Mouse (Mus musculus): ENCODE data around the gene 6430548M08Rik. TPM values are rescaled to one million over a fixed set of nuclear protein-coding genes. Genes with fewer than 3 reads are reported as not detected.

6430548M08Rik gene
- total RNA-seq, 1 experiment = 0.54 TPM

DNA sequence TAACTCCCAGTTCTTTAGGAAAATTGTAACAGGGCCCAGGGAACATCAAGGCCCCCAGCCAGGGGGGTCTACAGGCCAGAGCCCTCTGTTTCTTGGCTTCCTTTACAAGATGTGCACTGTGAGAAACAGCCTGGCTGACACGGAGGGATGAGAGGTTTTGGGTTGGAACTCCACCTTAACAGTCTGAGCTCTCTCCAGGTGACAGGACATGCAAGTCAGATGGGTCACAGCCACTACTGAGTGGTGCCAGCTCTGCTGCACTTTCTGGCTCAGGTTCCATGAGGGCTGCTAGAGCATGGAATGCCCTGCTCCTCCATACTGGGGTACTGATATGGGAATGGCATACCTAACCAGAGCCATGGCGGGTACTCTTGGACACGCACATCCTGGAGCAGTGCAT is 22.9 kb upstream of the 6430548M08Rik start:
- H3K9ac ChIP-seq (ENCODE audit: insufficient read depth, low read depth, low read length, poor library complexity, severe bottlenecking) = no peak overlapping the region
- no peak overlapping the region for H3K4me3 ChIP-seq (ENCODE audit: insufficient read depth in 1 of 2, low read depth in 1 of 2, low read length in 2 of 2, poor library complexity in 1 of 2, severe bottlenecking in 1 of 2)
- no peak for DNase-seq (ENCODE audit: low read depth, low spot score)
- no peaks in the 10 kb centered on the region for H3K4me1 ChIP-seq (ENCODE audit: control insufficient read depth in 2 of 2, insufficient read depth in 2 of 2, low read length in 2 of 2, poor library complexity in 1 of 2)
- TF ChIP-seq MAFK (IDR thresholded peaks at IDR 0.05; ENCODE audit: insufficient read depth, low read depth, low read length) = no peak
- in situ Hi-C loops (cut with MboI; ENCODE audit: low sequenced_read_pairs in 2 of 2, unreplicated experiment in 2 of 2) = no loop called here
- H3K9me3 ChIP-seq (ENCODE audit: control insufficient read depth, insufficient read depth, low read depth, low read length) = no peaks in the 10 kb centered on the region
- peaks cover 20% of the 10 kb centered on the region for H3K36me3 ChIP-seq (ENCODE audit: control insufficient read depth, insufficient read depth, low read length, poor library complexity, severe bottlenecking)
- H3K27ac ChIP-seq (ENCODE audit: insufficient read depth, low read depth, low read length, poor library complexity, severe bottlenecking) = no peak overlapping the region

- no peaks in the 10 kb centered on the region for H3K4me1 ChIP-seq (ENCODE audit: control insufficient read depth in 2 of 2, insufficient read depth in 2 of 2, low read length in 2 of 2, poor library complexity in 1 of 2)
- H3K36me3 ChIP-seq (ENCODE audit: control insufficient read depth, insufficient read depth, low read length, poor library complexity, severe bottlenecking) = peaks cover 6% of the 10 kb centered on the region; the same call in 1 of the 2 replicates
- TF ChIP-seq CHD2 (IDR thresholded peaks at IDR 0.05; ENCODE audit: low read depth, low read length) (no peak), HCFC1 (IDR thresholded peaks at IDR 0.05; ENCODE audit: borderline replicate concordance, insufficient read depth, low read length) (no peak), MAFK (IDR thresholded peaks at IDR 0.05; ENCODE audit: insufficient read depth, low read depth, low read length) (no peak), ZC3H11A (IDR thresholded peaks at IDR 0.05; ENCODE audit: borderline replicate concordance, low read depth, low read length) (no peak), ZNF384 (IDR thresholded peaks at IDR 0.05; ENCODE audit: low read depth, low read length) (no peak)
Measured at GRCm38 (mm10) chr8:120093103-120093502, 20.8 kb upstream of the 6430548M08Rik start.

DNA sequence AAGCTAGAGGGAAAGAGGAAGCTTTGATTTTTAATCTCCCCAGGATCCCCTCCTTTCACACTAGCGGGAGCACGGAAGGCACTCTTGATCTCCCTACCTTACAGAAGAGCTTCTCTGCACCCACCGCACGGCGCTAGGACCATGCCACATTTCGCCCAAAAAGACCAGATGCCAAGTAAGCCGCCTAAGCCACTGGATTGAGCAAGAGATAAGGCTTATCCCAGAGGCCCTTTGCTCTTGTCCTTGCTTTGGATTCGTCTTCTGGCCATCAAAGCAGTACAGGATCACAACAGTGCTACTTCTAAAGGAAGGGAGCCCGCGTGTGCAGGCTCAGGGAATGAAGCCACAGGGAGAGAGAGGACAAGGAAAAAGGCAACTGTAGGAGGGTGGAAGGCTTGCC is 19.2 kb upstream of the 6430548M08Rik start:
- no peaks in the 10 kb centered on the region for H3K4me1 ChIP-seq (ENCODE audit: control insufficient read depth in 2 of 2, insufficient read depth in 2 of 2, low read length in 2 of 2, poor library complexity in 1 of 2)
- H3K4me3 ChIP-seq (ENCODE audit: insufficient read depth in 1 of 2, low read depth in 1 of 2, low read length in 2 of 2, poor library complexity in 1 of 2, severe bottlenecking in 1 of 2) = no peak overlapping the region
- DNase-seq (ENCODE audit: low read depth, low spot score) = no peak
- in situ Hi-C loops (cut with MboI; ENCODE audit: low sequenced_read_pairs in 2 of 2, unreplicated experiment in 2 of 2) = no loop called here
- peaks cover 6% of the 10 kb centered on the region; the same call in 1 of the 2 replicates for H3K36me3 ChIP-seq (ENCODE audit: control insufficient read depth, insufficient read depth, low read length, poor library complexity, severe bottlenecking)
- H3K27ac ChIP-seq (ENCODE audit: insufficient read depth, low read depth, low read length, poor library complexity, severe bottlenecking) = no peak overlapping the region
- no peaks in the 10 kb centered on the region for H3K9me3 ChIP-seq (ENCODE audit: control insufficient read depth, insufficient read depth, low read depth, low read length)
- TF ChIP-seq MAFK (IDR thresholded peaks at IDR 0.05; ENCODE audit: insufficient read depth, low read depth, low read length) (no peak), ZC3H11A (IDR thresholded peaks at IDR 0.05; ENCODE audit: borderline replicate concordance, low read depth, low read length) (no peak), HCFC1 (IDR thresholded peaks at IDR 0.05; ENCODE audit: borderline replicate concordance, insufficient read depth, low read length) (no peak), ZNF384 (IDR thresholded peaks at IDR 0.05; ENCODE audit: low read depth, low read length) (no peak)
- no peak overlapping the region for H3K9ac ChIP-seq (ENCODE audit: insufficient read depth, low read depth, low read length, poor library complexity, severe bottlenecking)

More at GRCm38 (mm10) chr8:120093103-120093502, 20.8 kb upstream of the 6430548M08Rik start:
- no peaks in the 10 kb centered on the region for H3K9me3 ChIP-seq (ENCODE audit: control insufficient read depth, insufficient read depth, low read depth, low read length)
- no peak overlapping the region for H3K27ac ChIP-seq (ENCODE audit: insufficient read depth, low read depth, low read length, poor library complexity, severe bottlenecking)
- no peak overlapping the region for H3K4me3 ChIP-seq (ENCODE audit: insufficient read depth in 1 of 2, low read depth in 1 of 2, low read length in 2 of 2, poor library complexity in 1 of 2, severe bottlenecking in 1 of 2)
- no peak for DNase-seq (ENCODE audit: low read depth, low spot score)
- no peak overlapping the region for H3K9ac ChIP-seq (ENCODE audit: insufficient read depth, low read depth, low read length, poor library complexity, severe bottlenecking)
- in situ Hi-C loops (cut with MboI; ENCODE audit: low sequenced_read_pairs in 2 of 2, unreplicated experiment in 2 of 2) = no loop called here

- Histone ChIP-seq H3K36me3 (ENCODE audit: control insufficient read depth, insufficient read depth, low read length, poor library complexity, severe bottlenecking) (peaks cover 6% of the 10 kb centered on the region; the same call in 1 of the 2 replicates), H3K9ac (ENCODE audit: insufficient read depth, low read depth, low read length, poor library complexity, severe bottlenecking) (no peak overlapping the region), H3K4me1 (ENCODE audit: control insufficient read depth in 2 of 2, insufficient read depth in 2 of 2, low read length in 2 of 2, poor library complexity in 1 of 2) (no peaks in the 10 kb centered on the region; a peak in 1 of 4 replicates), H3K4me3 (ENCODE audit: insufficient read depth in 1 of 2, low read depth in 1 of 2, low read length in 2 of 2, poor library complexity in 1 of 2, severe bottlenecking in 1 of 2) (no peak overlapping the region), H3K27ac (ENCODE audit: insufficient read depth, low read depth, low read length, poor library complexity, severe bottlenecking) (no peak overlapping the region), H3K9me3 (ENCODE audit: control insufficient read depth, insufficient read depth, low read depth, low read length) (no peaks in the 10 kb centered on the region)
- in situ Hi-C loops (cut with MboI; ENCODE audit: low sequenced_read_pairs in 2 of 2, unreplicated experiment in 2 of 2) = no loop called here
- no peak for DNase-seq (ENCODE audit: low read depth, low spot score)
- TF ChIP-seq HCFC1 (IDR thresholded peaks at IDR 0.05; ENCODE audit: borderline replicate concordance, insufficient read depth, low read length) (no peak), ZC3H11A (IDR thresholded peaks at IDR 0.05; ENCODE audit: borderline replicate concordance, low read depth, low read length) (no peak), CHD2 (IDR thresholded peaks at IDR 0.05; ENCODE audit: low read depth, low read length) (no peak), ZNF384 (IDR thresholded peaks at IDR 0.05; ENCODE audit: low read depth, low read length) (no peak), MAFK (IDR thresholded peaks at IDR 0.05; ENCODE audit: insufficient read depth, low read depth, low read length) (no peak)
Measured at GRCm38 (mm10) chr8:120096486-120096885, 17.5 kb upstream of the 6430548M08Rik start.

- no peak for TF ChIP-seq HCFC1 (IDR thresholded peaks at IDR 0.05; ENCODE audit: borderline replicate concordance, insufficient read depth, low read length)
- no peak for DNase-seq (ENCODE audit: low read depth, low spot score)
- Histone ChIP-seq H3K9me3 (ENCODE audit: control insufficient read depth, insufficient read depth, low read depth, low read length) (no peaks in the 10 kb centered on the region), H3K27ac (ENCODE audit: insufficient read depth, low read depth, low read length, poor library complexity, severe bottlenecking) (no peak overlapping the region), H3K36me3 (ENCODE audit: control insufficient read depth, insufficient read depth, low read length, poor library complexity, severe bottlenecking) (no peaks in the 10 kb centered on the region), H3K9ac (ENCODE audit: insufficient read depth, low read depth, low read length, poor library complexity, severe bottlenecking) (peak overlapping the region; percentile 93), H3K4me1 (ENCODE audit: control insufficient read depth in 2 of 2, insufficient read depth in 2 of 2, low read length in 2 of 2, poor library complexity in 1 of 2) (peaks cover 4 to 8% of the 10 kb centered on the region in 2 experiments), H3K4me3 (ENCODE audit: insufficient read depth in 1 of 2, low read depth in 1 of 2, low read length in 2 of 2, poor library complexity in 1 of 2, severe bottlenecking in 1 of 2) (peak overlapping the region; percentile 89 to 100)
- in situ Hi-C loops (cut with MboI; ENCODE audit: low sequenced_read_pairs in 2 of 2, unreplicated experiment in 2 of 2) = no loop called here
Measured at GRCm38 (mm10) chr8:120100388-120101067, 13.4 kb upstream of the 6430548M08Rik start.
